Mouse (Mus musculus) testis, adult 2 months (tissue): ENCODE data around the gene Grk1. TPM values are rescaled to one million over a fixed set of nuclear protein-coding genes. Genes with fewer than 3 reads are reported as not detected.

Source experiments
- H3K27ac ChIP-seq: fragments of 200-500 bp; 2 replicates; pipeline ENCODE4 v1.5.1; 2012; ENCODE audit warnings: low read depth, low read length; ENCODE audit not compliant: control insufficient read depth, insufficient read depth
- H3K27me3 ChIP-seq: fragments of 200-500 bp; 2 replicates; pipeline ENCODE4 v1.6.1; 2012; ENCODE audit warnings: mild to moderate bottlenecking, low read length, moderate library complexity; ENCODE audit not compliant: control insufficient read depth, insufficient read depth
- H3K36me3 ChIP-seq: fragments of 200-500 bp; 2 replicates; pipeline ENCODE4 v1.6.1; 2012; ENCODE audit warnings: mild to moderate bottlenecking, low read length; ENCODE audit not compliant: control insufficient read depth, insufficient read depth
- H3K4me1 ChIP-seq: fragments of 200-500 bp; 2 replicates; pipeline ENCODE4 v1.6.1; 2012; ENCODE audit warnings: low read length; ENCODE audit not compliant: control insufficient read depth, insufficient read depth
- H3K4me3 ChIP-seq: fragments of 200-500 bp; 2 replicates; pipeline ENCODE4 v1.5.1; 2012; ENCODE audit warnings: low read depth, mild to moderate bottlenecking, low read length, moderate library complexity, mixed read lengths; ENCODE audit not compliant: control insufficient read depth
- CTCF ChIP-seq: fragments of 200-500 bp; IDR thresholded peaks from 2 replicates; pipeline ENCODE4 v1.5.1; 2012; ENCODE audit warnings: low read depth, mild to moderate bottlenecking, inconsistent platforms, low read length, moderate library complexity; ENCODE audit not compliant: control insufficient read depth, insufficient read depth, insufficient replicate concordance
- POLR2A ChIP-seq: fragments of 200-500 bp; IDR thresholded peaks from 2 replicates; pipeline ENCODE4 v1.6.1; 2012; ENCODE audit warnings: low read depth, mild to moderate bottlenecking, inconsistent platforms, low read length, moderate library complexity; ENCODE audit not compliant: control insufficient read depth
- polyA plus RNA-seq: library from polyadenylated mRNA; depleted of rRNA; stranded (reverse); fragments of >200 nt; gene quantifications from 2 replicates; pipeline ENCODE4 v1.2.3, GENCODE M21; 2012; rRNA removed

Grk1 gene
- polyA plus RNA-seq, 1 experiment, result 0.04 TPM

- Histone ChIP-seq H3K27ac (peak overlapping the region; percentile 41), H3K36me3 (no peaks in the 10 kb centered on the region), H3K27me3 (no peaks in the 10 kb centered on the region), H3K4me3 (no peak overlapping the region), H3K4me1 (peaks cover 15% of the 10 kb centered on the region)
- TF ChIP-seq POLR2A, result no peak
- peak; percentile 82; the same call in 1 of the 2 replicates for TF ChIP-seq CTCF
Measured at GRCm38 (mm10) chr8:13461843-13462242, 57.0 kb downstream of the Grk1 start.

- Histone ChIP-seq H3K36me3 (no peaks in the 10 kb centered on the region), H3K4me1 (peaks cover 15% of the 10 kb centered on the region), H3K4me3 (no peak overlapping the region), H3K27ac (no peak overlapping the region), H3K27me3 (no peaks in the 10 kb centered on the region)
- TF ChIP-seq POLR2A (no peak), CTCF (no peak)
Measured at GRCm38 (mm10) chr8:13462392-13462791, 57.5 kb downstream of the Grk1 start.

- Histone ChIP-seq H3K4me3 (no peak overlapping the region), H3K4me1 (peaks cover 15% of the 10 kb centered on the region), H3K27me3 (no peaks in the 10 kb centered on the region), H3K27ac (no peak overlapping the region), H3K36me3 (no peaks in the 10 kb centered on the region)
- TF ChIP-seq CTCF (no peak), POLR2A (no peak)
Measured at GRCm38 (mm10) chr8:13465324-13465723, 60.4 kb downstream of the Grk1 start.

GRCm38 (mm10) chr8:13466989-13467388 is 62.1 kb downstream of the Grk1 start:
- H3K36me3 ChIP-seq, result no peaks in the 10 kb centered on the region
- no peaks in the 10 kb centered on the region for H3K27me3 ChIP-seq
- peaks cover 10% of the 10 kb centered on the region for H3K4me1 ChIP-seq
- no peak overlapping the region for H3K27ac ChIP-seq
- H3K4me3 ChIP-seq, result no peak overlapping the region
- TF ChIP-seq POLR2A (no peak), CTCF (no peak)

- H3K27me3 ChIP-seq, result no peaks in the 10 kb centered on the region
- H3K4me1 ChIP-seq, result peaks cover 10% of the 10 kb centered on the region
- no peak overlapping the region for H3K27ac ChIP-seq
- H3K36me3 ChIP-seq, result no peaks in the 10 kb centered on the region
- TF ChIP-seq POLR2A (no peak), CTCF (no peak)
- H3K4me3 ChIP-seq, result no peak overlapping the region
Measured at GRCm38 (mm10) chr8:13468737-13469136, 63.9 kb downstream of the Grk1 start.

- Histone ChIP-seq H3K4me1 (no peaks in the 10 kb centered on the region), H3K27ac (no peak overlapping the region), H3K27me3 (no peaks in the 10 kb centered on the region), H3K36me3 (no peaks in the 10 kb centered on the region), H3K4me3 (no peak overlapping the region)
- TF ChIP-seq POLR2A (no peak), CTCF (no peak)
Measured at GRCm38 (mm10) chr8:13471484-13471883, 66.6 kb downstream of the Grk1 start.

Other genes with a start within 250 kb of the Grk1 start
- gene Lamp1, start 245.9 kb upstream of the Grk1 start, polyA plus RNA-seq, result 583 and 634 TPM in 2 replicates
- 1.6 and 97.7 TPM in 2 replicates for gene Grtp1, start 204.5 kb upstream of the Grk1 start, polyA plus RNA-seq
- gene Adprhl1, start 150.9 kb upstream of the Grk1 start, polyA plus RNA-seq, result 0.06 TPM in 1 of 2 replicates, not detected in the other
- gene Dcun1d2, start 117.0 kb upstream of the Grk1 start, polyA plus RNA-seq, result 5.4 and 5.6 TPM in 2 replicates
- gene Tmco3, start 116.9 kb upstream of the Grk1 start, polyA plus RNA-seq, result 11.5 and 14.2 TPM in 2 replicates
- 42.0 and 44.9 TPM in 2 replicates for gene Tfdp1, start 66.3 kb upstream of the Grk1 start, polyA plus RNA-seq
- 0.10 TPM in 1 of 2 replicates, not detected in the other for gene Atp4b, start 8.3 kb upstream of the Grk1 start, polyA plus RNA-seq
- gene Tmem255b, start 30.1 kb downstream of the Grk1 start, polyA plus RNA-seq, result 4.0 TPM in 2 replicates
- 54.9 and 57.8 TPM in 2 replicates for gene Gas6, start 89.4 kb downstream of the Grk1 start, polyA plus RNA-seq
- 536 and 642 TPM in 2 replicates for gene 1700029H14Rik, start 157.4 kb downstream of the Grk1 start, polyA plus RNA-seq